Mouse (Mus musculus) erythroblast, adult 5-6 weeks (primary cell): ENCODE measurements at regions not wholly inside any gene's neighbourhood (a gene's known extent, or its start where the extent isn't known, plus 50 kb on each side); places are given as distances from the start of the nearest gene placed in this dataset.

ENCODE experiments used
- ATAC-seq: replicated peaks from 2 replicates; pipeline ENCODE4 v1.8.0; 2016; ENCODE audit warnings: moderate number of reproducible peaks, mild to moderate bottlenecking, moderate TSS enrichment, inconsistent platforms; ENCODE audit not compliant: poor library complexity, low FRiP score, severe bottlenecking

GRCm38 (mm10) chr3:148572493-148572892 lies 417.9 kb downstream of the Adgrl2 start:
- ATAC-seq, result no peak

DNA sequence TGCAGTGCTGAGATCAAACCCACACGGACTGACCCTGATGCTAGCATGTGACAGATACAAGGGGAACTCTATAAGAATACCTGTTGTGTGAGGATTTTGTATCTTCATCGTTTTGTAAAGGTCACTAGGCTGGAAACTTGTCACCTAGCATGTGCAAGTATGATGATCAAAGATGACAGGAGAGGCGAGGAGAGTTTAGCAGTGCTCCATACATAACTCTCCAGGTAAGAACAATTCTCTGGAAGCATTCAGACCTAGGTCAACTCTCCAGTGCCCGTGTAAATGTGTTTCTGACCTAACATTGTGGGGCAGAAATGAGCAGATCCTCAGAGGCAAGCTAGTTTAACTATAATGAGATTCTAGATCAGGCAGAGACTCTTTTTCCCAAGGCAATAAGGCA lies 425.6 kb downstream of the Adgrl2 start:
- ATAC-seq, result no peak

GRCm38 (mm10) chr3:148561211-148561610 lies 429.1 kb downstream of the Adgrl2 start:
- no peak for ATAC-seq

GRCm38 (mm10) chr3:148559752-148560460 lies 430.4 kb downstream of the Adgrl2 start:
- ATAC-seq, result no peak

GRCm38 (mm10) chr3:148558592-148559157 lies 431.7 kb downstream of the Adgrl2 start:
- no peak for ATAC-seq

DNA sequence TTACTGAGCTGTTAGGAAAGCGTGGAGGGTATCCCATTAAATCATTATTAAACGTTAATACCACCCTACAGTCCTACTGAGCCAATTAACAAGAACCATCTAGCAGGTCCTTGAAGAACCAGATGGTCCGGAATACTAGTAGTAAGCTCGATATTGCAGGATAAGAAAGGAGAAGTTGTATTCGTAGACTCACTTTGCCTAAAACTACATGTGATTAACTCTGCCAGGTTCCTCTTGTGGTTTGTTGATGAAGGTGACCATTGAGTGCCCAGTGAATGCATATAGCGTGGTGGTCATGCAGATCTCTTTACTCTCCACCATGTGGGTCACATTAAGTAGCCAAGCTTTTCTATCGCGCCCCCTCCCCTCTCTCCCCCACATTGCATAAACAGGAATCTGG lies 435.0 kb downstream of the Adgrl2 start:
- ATAC-seq, result no peak

DNA sequence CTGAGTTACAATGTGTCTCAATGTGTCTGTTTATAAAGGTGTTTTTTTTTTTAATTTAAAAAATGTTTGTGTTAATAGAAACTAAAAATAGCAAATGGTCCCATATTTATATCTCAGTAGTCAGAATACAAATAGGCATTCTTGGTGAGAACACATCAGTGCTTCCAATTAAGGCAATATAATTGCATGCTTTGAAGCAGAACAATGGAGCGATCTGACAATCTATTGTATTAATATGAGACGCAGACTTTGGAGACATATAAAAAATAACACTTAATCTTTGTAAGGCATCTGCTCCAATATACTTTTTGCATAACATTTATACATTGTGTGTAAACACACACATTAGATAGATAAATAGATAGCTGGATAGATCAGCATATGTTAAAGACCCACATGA lies 439.6 kb downstream of the Adgrl2 start:
- no peak for ATAC-seq

DNA sequence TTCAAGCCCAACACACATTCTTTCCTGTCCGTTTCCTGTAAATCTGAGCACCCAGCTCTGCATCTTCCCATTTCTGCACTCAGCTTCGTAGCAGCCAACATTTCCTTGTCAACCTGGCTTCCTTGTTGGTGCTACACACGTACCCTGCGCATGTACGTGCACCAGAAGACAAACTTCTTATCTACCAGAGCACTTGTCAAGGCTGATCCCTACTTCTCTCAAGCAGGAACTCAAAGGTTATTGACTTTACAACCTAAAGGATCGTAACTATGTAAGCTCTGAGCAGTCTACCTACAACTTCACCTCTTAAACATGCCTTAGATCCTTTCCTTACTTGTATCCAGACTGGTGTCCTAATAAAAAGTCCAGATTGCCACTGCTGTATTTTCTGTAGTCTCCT lies 445.4 kb downstream of the Adgrl2 start:
- no peak for ATAC-seq

- ATAC-seq, result no peak
Measured at GRCm38 (mm10) chr3:148542217-148542616, 448.1 kb downstream of the Adgrl2 start.

GRCm38 (mm10) chr3:148537669-148538271 lies 452.6 kb downstream of the Adgrl2 start:
- ATAC-seq, result no peak

- ATAC-seq, result no peak
Measured at GRCm38 (mm10) chr3:148529893-148530292, 460.5 kb downstream of the Adgrl2 start.

DNA sequence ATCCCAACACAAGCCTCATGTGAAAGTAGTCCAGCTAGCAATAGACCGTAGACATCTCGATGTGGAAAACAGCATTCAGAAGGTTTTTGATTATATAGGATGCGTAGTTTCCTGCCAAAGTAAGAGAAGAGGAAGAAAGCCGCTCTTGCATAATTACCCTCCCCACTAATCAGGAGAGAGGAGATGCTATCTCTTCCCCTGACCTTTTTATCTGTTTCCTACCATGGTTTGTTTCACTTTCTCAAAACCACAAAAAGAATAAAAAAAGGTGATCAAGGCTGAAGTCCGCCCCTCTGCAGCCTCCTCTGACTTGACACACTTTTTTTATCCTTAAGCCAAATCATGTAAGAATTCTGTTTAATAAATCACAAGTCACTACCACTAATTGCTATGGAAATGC lies 480.0 kb downstream of the Adgrl2 start:
- ATAC-seq, result no peak

DNA sequence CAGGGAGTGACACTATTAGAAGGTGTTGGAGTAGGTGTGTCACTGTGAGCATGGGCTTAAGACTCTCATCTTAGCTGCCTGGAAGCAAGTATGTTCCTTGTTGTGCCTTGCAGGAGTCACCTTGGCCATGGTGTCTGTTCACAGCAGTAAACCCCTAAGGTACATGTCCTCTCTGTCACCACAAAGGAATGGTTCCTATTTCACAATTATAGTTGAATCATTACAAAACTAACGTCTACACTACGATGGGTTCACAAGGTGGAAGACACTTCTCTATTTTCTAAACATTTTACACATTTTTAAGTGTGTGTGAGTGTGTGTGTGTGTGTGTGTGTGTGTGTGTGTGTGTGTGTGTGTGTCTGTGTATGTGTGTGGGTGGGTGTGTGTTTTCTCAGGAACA lies 485.4 kb downstream of the Adgrl2 start:
- ATAC-seq, result no peak

DNA sequence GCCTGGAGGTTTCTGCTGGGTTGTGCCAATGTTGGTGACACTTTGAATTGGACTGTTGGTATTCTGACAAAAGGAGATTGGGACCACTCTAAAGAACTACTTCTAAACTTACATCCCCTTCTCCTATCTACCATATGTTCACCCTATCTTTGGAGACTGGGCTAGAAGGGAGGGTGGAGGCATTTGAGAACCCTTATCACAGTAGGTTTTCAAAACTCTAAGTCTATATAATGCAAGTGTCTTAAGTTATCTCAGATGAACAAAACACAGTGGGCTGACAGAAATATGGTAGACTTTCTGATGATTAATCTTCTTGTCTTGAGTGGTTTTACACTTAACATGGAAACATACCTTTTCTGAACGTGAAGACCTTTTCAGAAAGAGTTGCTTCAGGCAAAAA lies 486.9 kb downstream of the Adgrl2 start:
- ATAC-seq, result no peak

DNA sequence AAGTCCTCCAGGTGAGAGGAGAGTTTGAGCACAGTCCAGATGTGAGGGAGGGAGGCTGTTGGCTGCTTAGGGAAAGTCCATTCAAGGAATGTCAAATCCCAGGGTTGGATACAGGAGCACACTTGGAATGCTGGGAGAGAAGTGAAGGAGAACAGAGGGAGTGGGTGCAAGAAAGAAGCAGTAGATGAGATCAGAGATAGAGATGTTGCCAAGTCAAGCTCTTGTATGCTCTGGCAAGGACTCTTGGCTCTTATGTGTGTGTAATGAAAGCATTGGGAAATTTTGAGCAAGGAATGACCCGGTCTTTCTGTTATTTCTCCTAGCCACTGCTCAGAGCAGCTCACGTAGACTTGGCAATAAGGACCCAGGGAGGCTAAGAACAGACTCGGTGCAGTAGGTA lies 488.6 kb downstream of the Adgrl2 start:
- no peak for ATAC-seq

GRCm38 (mm10) chr3:148496672-148497071 lies 493.7 kb downstream of the Adgrl2 start:
- ATAC-seq, result no peak

DNA sequence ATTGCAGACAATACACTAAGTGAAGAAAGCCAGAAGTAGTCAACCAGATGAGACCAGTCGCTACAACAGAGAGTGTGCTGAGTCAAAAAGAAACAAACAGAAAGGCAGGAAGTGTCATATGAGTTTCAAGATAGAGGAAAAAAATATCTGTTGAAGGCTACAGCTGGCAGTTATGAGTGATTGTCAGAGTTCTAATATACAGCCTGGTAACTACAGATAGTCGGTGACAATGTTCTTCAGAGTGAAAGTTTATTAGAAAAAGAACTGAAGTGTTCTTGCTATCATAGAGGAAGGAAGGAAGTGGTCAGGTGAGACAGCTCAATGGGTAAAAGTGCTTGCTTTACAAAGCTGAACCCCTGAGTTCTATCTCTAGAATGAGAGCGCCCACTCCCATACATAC lies 499.1 kb downstream of the Adgrl2 start:
- ATAC-seq, result no peak

GRCm38 (mm10) chr3:148489201-148489600 lies 501.2 kb downstream of the Adgrl2 start:
- ATAC-seq, result no peak

GRCm38 (mm10) chr3:148487949-148488348 lies 502.4 kb downstream of the Adgrl2 start:
- ATAC-seq, result no peak

DNA sequence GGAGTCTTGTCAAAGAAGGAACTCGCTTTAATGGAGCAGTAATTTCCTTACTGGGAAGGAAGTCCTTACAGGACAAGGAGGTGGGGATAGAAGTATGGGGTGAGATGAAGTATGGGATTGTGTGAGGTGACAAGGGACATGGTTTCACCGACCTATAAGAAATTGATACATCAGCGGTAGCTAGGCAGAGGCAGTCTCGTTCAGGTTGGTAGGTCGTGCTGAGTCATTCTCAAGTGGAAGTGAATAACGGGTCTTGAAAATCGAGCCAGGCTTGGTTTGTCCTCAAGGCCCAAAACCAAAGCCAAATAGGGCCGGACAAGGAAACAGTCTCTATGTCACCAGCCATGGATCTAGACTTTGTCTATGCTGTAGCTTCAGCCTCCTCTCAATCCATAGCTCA lies 514.5 kb downstream of the Adgrl2 start:
- ATAC-seq, result no peak

- ATAC-seq, result no peak
Measured at GRCm38 (mm10) chr3:148472943-148473444, 517.4 kb downstream of the Adgrl2 start.
